Mouse (Mus musculus) frontal cortex, postnatal 10 days (tissue): ENCODE measurements around the gene Cyp3a44.
"Not testable (repeated sequence)": the region's sequence is repeated elsewhere in the genome, so short reads cannot be mapped to it uniquely, and the experiment has no call there.

Source experiments
- DNase-seq, 2 experiments: peaks; one replicate each; pipeline ENCODE4 v3.0.0; 2022; ENCODE audit warnings: low spot score in 2 of 2, mixed read lengths in 1 of 2

The Cyp3a44 gene

GRCm38 (mm10) chr5:145805796-145806195, at the start of gene Cyp3a44:
Gene Cyp3a44, minus strand, starts transcription at chr5:145805874.
- not testable (repeated sequence) for DNase-seq

- not testable (repeated sequence) for DNase-seq
Measured at GRCm38 (mm10) chr5:145800229-145800628, 5.4 kb downstream of the Cyp3a44 start.

- DNase-seq = not testable (repeated sequence)
Measured at GRCm38 (mm10) chr5:145793232-145793631, 12.4 kb downstream of the Cyp3a44 start.

- DNase-seq = not testable (repeated sequence)
Measured at GRCm38 (mm10) chr5:145737512-145737911, 68.2 kb downstream of the Cyp3a44 start.
